Mouse (Mus musculus): ENCODE measurements at regions not wholly inside any gene's neighbourhood (a gene's known extent, or its start where the extent isn't known, plus 50 kb on each side); places are given as distances from the start of the nearest gene placed in this dataset.

DNA sequence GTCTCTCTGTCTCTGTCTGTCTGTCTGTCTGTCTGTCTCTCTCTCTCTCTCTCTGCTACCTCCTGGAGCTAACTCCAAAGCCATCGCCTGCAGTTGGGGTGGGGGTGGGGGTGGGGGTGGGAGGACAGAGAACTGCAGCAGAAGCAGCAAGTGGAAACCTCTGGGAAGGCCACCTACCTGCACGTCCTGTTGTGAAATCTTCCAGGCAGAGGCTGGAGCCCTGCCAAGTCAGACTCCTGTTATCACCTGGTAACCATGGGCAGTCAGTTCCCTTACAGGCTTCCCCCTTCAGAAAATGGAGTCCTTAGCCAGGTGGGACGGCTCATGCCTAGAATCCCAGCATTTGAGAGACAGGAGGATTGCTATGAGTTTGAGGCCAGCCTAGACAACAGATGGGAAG, 361.8 kb downstream of the Bcor start:
- TF ChIP-seq POLR2A (IDR thresholded peaks at IDR 0.05; ENCODE audit: borderline replicate concordance, extremely low read depth, insufficient read depth, insufficient read length, poor library complexity, severe bottlenecking) (no peak), CTCF (IDR thresholded peaks at IDR 0.05; ENCODE audit: borderline replicate concordance, extremely low read depth, insufficient read depth, insufficient read length) (no peak)
